Mouse (Mus musculus) myocyte (in vitro differentiated cells): ENCODE data around the gene Ptprg.

Source experiments
- CEBPB ChIP-seq: IDR thresholded peaks from 2 replicates; pipeline ENCODE4 v1.6.1; 2011; ENCODE audit warnings: mild to moderate bottlenecking, moderate library complexity; ENCODE audit not compliant: poor library complexity, insufficient read depth, severe bottlenecking
- MAX ChIP-seq: IDR thresholded peaks from one replicate; pipeline ENCODE4 v1.6.1; 2011; ENCODE audit warnings: low read depth, mild to moderate bottlenecking, control low read depth
- POLR2A ChIP-seq: IDR thresholded peaks from one replicate; pipeline ENCODE4 v1.6.1; 2011; ENCODE audit warnings: low read depth, mild to moderate bottlenecking, control low read depth, moderate library complexity; ENCODE audit not compliant: insufficient read length

GRCm38 (mm10) chr14:11709352-11709751 is 156.0 kb downstream of the Ptprg start:
- no peak for TF ChIP-seq MAX
- no peak for TF ChIP-seq POLR2A
- no peak for TF ChIP-seq CEBPB
